Mouse (Mus musculus): ENCODE measurements around the gene B3galt1. TPM values are rescaled to one million over a fixed set of nuclear protein-coding genes. Genes with fewer than 3 reads are reported as not detected.

The B3galt1 gene
- polyA plus RNA-seq, 1 experiment: 0.56 TPM

DNA sequence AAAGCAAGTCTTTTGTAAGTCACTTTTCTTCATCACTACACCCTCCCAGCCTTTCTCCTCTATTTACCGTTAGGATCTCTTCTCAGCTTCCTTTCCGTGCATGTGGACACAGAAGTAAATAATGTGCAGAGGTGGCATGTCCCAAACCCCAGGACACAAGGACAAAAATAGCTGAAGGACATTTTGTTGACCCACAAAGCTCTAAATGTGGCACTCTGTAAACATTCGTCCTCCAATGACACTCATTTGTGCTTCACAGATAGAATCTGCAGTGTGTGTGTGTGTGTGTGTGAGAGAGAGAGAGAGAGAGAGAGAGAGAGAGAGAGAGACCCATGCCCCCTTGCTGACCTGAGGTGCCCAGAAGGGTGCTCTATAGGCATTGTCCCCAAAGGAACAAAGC is 419.5 kb downstream of the B3galt1 start:
- H3ac ChIP-seq (ENCODE audit: control insufficient read depth, insufficient read length): no peak overlapping the region
- H3K4me3 ChIP-seq: no peak overlapping the region
- TF ChIP-seq TCF3 (IDR thresholded peaks at IDR 0.05; ENCODE audit: insufficient read length, low read depth) (no peak), TCF12 (IDR thresholded peaks at IDR 0.05; ENCODE audit: insufficient read depth, poor library complexity, severe bottlenecking) (no peak), USF1 (IDR thresholded peaks at IDR 0.05; ENCODE audit: low read depth) (no peak), POLR2AphosphoS2 (IDR thresholded peaks at IDR 0.05; ENCODE audit: insufficient read length, low read depth) (no peak), REST (IDR thresholded peaks at IDR 0.05; ENCODE audit: insufficient read depth, insufficient read length) (no peak), MYOG (IDR thresholded peaks at IDR 0.05; ENCODE audit: control insufficient read depth in 1 of 3, insufficient read depth in 1 of 3, insufficient read length in 2 of 3, low read depth in 2 of 3) (no peak), E2F4 (IDR thresholded peaks at IDR 0.05; ENCODE audit: insufficient read depth) (no peak), SRF (IDR thresholded peaks at IDR 0.05; ENCODE audit: control insufficient read depth, insufficient read length, low read depth) (no peak), MYOD1 (IDR thresholded peaks at IDR 0.05; ENCODE audit: control insufficient read depth in 1 of 3, insufficient read length in 2 of 3, low read depth in 2 of 3) (no peak), CEBPB (IDR thresholded peaks at IDR 0.05; ENCODE audit: insufficient read depth, poor library complexity, severe bottlenecking) (no peak)
- H3K36me3 ChIP-seq (ENCODE audit: control insufficient read depth, insufficient read depth): no peaks in the 10 kb centered on the region
- H3K79me2 ChIP-seq (ENCODE audit: control insufficient read depth, insufficient read depth): no peaks in the 10 kb centered on the region
- H3K4me2 ChIP-seq (ENCODE audit: low read depth): no peak overlapping the region
- no peaks in the 10 kb centered on the region for H3K27me3 ChIP-seq (ENCODE audit: control insufficient read depth, insufficient read depth, insufficient read length)

DNA sequence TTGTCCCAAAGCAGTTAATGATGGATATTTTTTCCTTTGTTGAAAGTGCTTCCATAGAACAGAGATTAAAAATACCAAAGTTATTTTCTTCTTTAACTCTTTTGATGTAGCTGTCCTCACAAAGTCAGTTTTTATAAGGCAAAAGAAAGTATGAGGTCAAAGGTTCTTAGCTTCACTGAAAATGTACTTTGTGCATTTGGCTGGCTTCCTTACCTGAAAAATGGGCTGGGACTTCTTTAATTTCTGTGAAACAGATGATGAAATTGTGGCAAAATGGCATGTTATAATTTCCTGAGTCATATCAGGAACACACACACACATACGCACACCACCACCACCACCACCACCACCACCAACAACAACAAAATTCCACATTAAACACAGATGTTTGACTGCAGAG is 427.8 kb downstream of the B3galt1 start:
- Histone ChIP-seq H3K36me3 (ENCODE audit: control insufficient read depth, insufficient read depth) (no peaks in the 10 kb centered on the region), H3K79me2 (ENCODE audit: control insufficient read depth, insufficient read depth) (no peaks in the 10 kb centered on the region), H3K4me2 (ENCODE audit: low read depth) (no peak overlapping the region), H3K27me3 (ENCODE audit: control insufficient read depth, insufficient read depth, insufficient read length) (no peaks in the 10 kb centered on the region), H3ac (ENCODE audit: control insufficient read depth, insufficient read length) (no peak overlapping the region), H3K4me3 (no peak overlapping the region)
- no peak for TF ChIP-seq TCF3 (IDR thresholded peaks at IDR 0.05; ENCODE audit: insufficient read length, low read depth)
- no peak for TF ChIP-seq TCF12 (IDR thresholded peaks at IDR 0.05; ENCODE audit: insufficient read depth, poor library complexity, severe bottlenecking)
- TF ChIP-seq MYOG (IDR thresholded peaks at IDR 0.05; ENCODE audit: control insufficient read depth in 1 of 3, insufficient read depth in 1 of 3, insufficient read length in 2 of 3, low read depth in 2 of 3): no peak
- TF ChIP-seq E2F4 (IDR thresholded peaks at IDR 0.05; ENCODE audit: insufficient read depth): no peak
- no peak for TF ChIP-seq USF1 (IDR thresholded peaks at IDR 0.05; ENCODE audit: low read depth)
- TF ChIP-seq REST (IDR thresholded peaks at IDR 0.05; ENCODE audit: insufficient read depth, insufficient read length): no peak
- TF ChIP-seq MYOD1 (IDR thresholded peaks at IDR 0.05; ENCODE audit: control insufficient read depth in 1 of 3, insufficient read length in 2 of 3, low read depth in 2 of 3): no peak
- no peak for TF ChIP-seq POLR2AphosphoS2 (IDR thresholded peaks at IDR 0.05; ENCODE audit: insufficient read length, low read depth)
- TF ChIP-seq CEBPB (IDR thresholded peaks at IDR 0.05; ENCODE audit: insufficient read depth, poor library complexity, severe bottlenecking): no peak
- TF ChIP-seq MAX (IDR thresholded peaks at IDR 0.05; ENCODE audit: low read depth): no peak
- no peak for TF ChIP-seq POLR2A (IDR thresholded peaks at IDR 0.05; ENCODE audit: insufficient read length, low read depth)

DNA sequence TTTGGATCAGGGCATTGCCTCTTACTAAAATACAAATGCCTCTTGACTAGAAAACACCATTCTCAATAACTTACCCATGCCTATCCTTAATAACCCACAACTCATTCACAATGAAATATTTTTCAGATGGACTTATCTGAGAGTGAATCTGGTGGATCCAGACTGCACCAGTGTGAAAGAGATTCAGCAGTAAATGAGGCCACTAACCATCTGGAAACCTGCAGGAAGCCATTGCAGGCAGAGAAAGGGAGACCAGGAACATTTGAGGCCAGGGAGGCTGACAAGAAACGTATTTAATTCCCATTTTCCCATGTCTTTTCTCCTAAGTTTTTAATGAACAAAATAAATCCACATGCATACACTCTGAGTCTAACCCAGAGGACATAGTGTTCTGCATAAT is 437.4 kb downstream of the B3galt1 start:
- no peaks in the 10 kb centered on the region for H3K27me3 ChIP-seq (ENCODE audit: control insufficient read depth, insufficient read depth, insufficient read length)
- H3K79me2 ChIP-seq (ENCODE audit: control insufficient read depth, insufficient read depth): no peaks in the 10 kb centered on the region
- no peak for TF ChIP-seq TCF3 (IDR thresholded peaks at IDR 0.05; ENCODE audit: insufficient read length, low read depth)
- no peak for TF ChIP-seq TCF12 (IDR thresholded peaks at IDR 0.05; ENCODE audit: insufficient read depth, poor library complexity, severe bottlenecking)
- no peak for TF ChIP-seq POLR2A (IDR thresholded peaks at IDR 0.05; ENCODE audit: insufficient read length, low read depth)
- TF ChIP-seq MAX (IDR thresholded peaks at IDR 0.05; ENCODE audit: low read depth): no peak
- TF ChIP-seq REST (IDR thresholded peaks at IDR 0.05; ENCODE audit: insufficient read depth, insufficient read length): no peak
- TF ChIP-seq CEBPB (IDR thresholded peaks at IDR 0.05; ENCODE audit: insufficient read depth, poor library complexity, severe bottlenecking): no peak
- TF ChIP-seq SRF (IDR thresholded peaks at IDR 0.05; ENCODE audit: control insufficient read depth, insufficient read length, low read depth): no peak
- no peak for TF ChIP-seq E2F4 (IDR thresholded peaks at IDR 0.05; ENCODE audit: insufficient read depth)
- no peak for TF ChIP-seq USF1 (IDR thresholded peaks at IDR 0.05; ENCODE audit: low read depth)
- TF ChIP-seq MYOD1 (IDR thresholded peaks at IDR 0.05; ENCODE audit: control insufficient read depth in 1 of 3, insufficient read length in 2 of 3, low read depth in 2 of 3): no peak
- no peak for TF ChIP-seq MYOG (IDR thresholded peaks at IDR 0.05; ENCODE audit: control insufficient read depth in 1 of 3, insufficient read depth in 1 of 3, insufficient read length in 2 of 3, low read depth in 2 of 3)
- TF ChIP-seq POLR2AphosphoS2 (IDR thresholded peaks at IDR 0.05; ENCODE audit: insufficient read length, low read depth): no peak
- H3ac ChIP-seq (ENCODE audit: control insufficient read depth, insufficient read length): no peak overlapping the region
- H3K36me3 ChIP-seq (ENCODE audit: control insufficient read depth, insufficient read depth): no peaks in the 10 kb centered on the region
- no peak overlapping the region for H3K4me2 ChIP-seq (ENCODE audit: low read depth)
- H3K4me3 ChIP-seq: no peak overlapping the region

DNA sequence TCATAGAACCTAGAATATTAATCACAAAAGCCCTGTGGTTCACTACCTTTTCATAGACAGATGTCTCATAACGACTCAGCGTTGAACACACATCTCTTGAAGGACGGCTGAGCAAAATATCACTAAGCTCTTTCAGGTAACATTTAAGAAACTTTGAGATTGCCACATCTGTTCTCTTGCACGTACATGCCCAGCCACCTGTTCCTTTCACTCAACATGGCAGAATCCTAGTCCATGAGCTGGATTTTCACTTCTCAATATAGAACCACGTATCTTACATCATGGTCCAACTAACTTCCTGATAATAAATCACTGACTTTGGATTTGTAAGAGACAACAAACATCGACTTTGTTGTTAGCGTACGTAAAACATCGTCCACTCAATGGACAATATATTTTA is 439.5 kb downstream of the B3galt1 start:
- Histone ChIP-seq H3K36me3 (ENCODE audit: control insufficient read depth, insufficient read depth) (no peaks in the 10 kb centered on the region), H3K79me2 (ENCODE audit: control insufficient read depth, insufficient read depth) (no peaks in the 10 kb centered on the region), H3K4me3 (no peak overlapping the region), H3K4me2 (ENCODE audit: low read depth) (peak overlapping the region; percentile 52), H3ac (ENCODE audit: control insufficient read depth, insufficient read length) (no peak overlapping the region), H3K27me3 (ENCODE audit: control insufficient read depth, insufficient read depth, insufficient read length) (no peaks in the 10 kb centered on the region)
- TF ChIP-seq TCF12 (IDR thresholded peaks at IDR 0.05; ENCODE audit: insufficient read depth, poor library complexity, severe bottlenecking) (no peak), MYOD1 (IDR thresholded peaks at IDR 0.05; ENCODE audit: control insufficient read depth in 1 of 3, insufficient read length in 2 of 3, low read depth in 2 of 3) (peak; percentile 28 to 77 (median 58))

DNA sequence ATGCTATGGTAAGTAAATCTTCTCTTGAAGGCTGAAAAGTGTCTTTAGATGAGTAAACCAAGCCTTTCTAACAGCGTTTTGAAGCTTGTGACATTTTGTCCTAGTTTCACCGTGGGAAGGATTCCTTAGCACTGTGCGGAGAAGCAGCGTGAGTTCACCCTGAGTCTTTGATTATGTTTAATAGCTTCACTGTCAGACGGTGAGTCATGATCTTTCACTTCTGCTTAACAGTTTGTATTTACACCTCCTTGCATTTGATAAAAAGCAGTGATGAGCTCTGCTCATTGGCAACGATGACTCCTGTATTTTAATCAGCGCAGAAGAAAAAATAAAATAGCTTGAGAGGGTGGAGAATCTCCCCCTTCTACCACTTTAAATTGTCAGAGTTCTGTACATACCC is 440.0 kb downstream of the B3galt1 start:
- no peaks in the 10 kb centered on the region for H3K27me3 ChIP-seq (ENCODE audit: control insufficient read depth, insufficient read depth, insufficient read length)
- TF ChIP-seq CEBPB (IDR thresholded peaks at IDR 0.05; ENCODE audit: insufficient read depth, poor library complexity, severe bottlenecking) (no peak), MYOD1 (IDR thresholded peaks at IDR 0.05; ENCODE audit: control insufficient read depth in 1 of 3, insufficient read length in 2 of 3, low read depth in 2 of 3) (no peak), E2F4 (IDR thresholded peaks at IDR 0.05; ENCODE audit: insufficient read depth) (no peak), SRF (IDR thresholded peaks at IDR 0.05; ENCODE audit: control insufficient read depth, insufficient read length, low read depth) (no peak), TCF3 (IDR thresholded peaks at IDR 0.05; ENCODE audit: insufficient read length, low read depth) (no peak), USF1 (IDR thresholded peaks at IDR 0.05; ENCODE audit: low read depth) (no peak), REST (IDR thresholded peaks at IDR 0.05; ENCODE audit: insufficient read depth, insufficient read length) (no peak), MAX (IDR thresholded peaks at IDR 0.05; ENCODE audit: low read depth) (no peak), MYOG (IDR thresholded peaks at IDR 0.05; ENCODE audit: control insufficient read depth in 1 of 3, insufficient read depth in 1 of 3, insufficient read length in 2 of 3, low read depth in 2 of 3) (no peak), POLR2A (IDR thresholded peaks at IDR 0.05; ENCODE audit: insufficient read length, low read depth) (no peak)
- H3K4me3 ChIP-seq: no peak overlapping the region
- no peak overlapping the region for H3ac ChIP-seq (ENCODE audit: control insufficient read depth, insufficient read length)
- peak overlapping the region; percentile 52 for H3K4me2 ChIP-seq (ENCODE audit: low read depth)
- no peaks in the 10 kb centered on the region for H3K79me2 ChIP-seq (ENCODE audit: control insufficient read depth, insufficient read depth)
- no peaks in the 10 kb centered on the region for H3K36me3 ChIP-seq (ENCODE audit: control insufficient read depth, insufficient read depth)
